Comparison of ENCODE assay signal across 28 mouse cellular contexts in the genomic region with DNA sequence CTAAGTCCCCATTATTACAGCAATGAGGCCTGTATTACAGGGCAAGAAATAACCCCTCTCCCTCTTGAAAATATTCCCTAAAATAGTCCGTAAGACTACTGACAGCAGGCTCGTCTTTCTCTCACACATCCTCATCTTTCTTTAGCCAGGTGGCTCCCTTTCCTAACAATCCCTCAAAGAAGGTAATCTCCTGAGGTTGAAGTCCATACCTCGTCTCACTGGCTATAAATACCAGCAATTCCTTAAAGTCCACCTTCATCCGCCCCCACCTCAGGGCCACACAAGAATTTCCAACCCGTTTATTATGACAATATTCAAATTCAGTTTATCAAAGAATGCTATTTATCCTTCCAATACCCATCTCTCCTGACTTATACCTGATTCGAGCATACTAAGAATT.
"Had no signal": no experiment of that assay in that cellular context is flagged by ENCODE, and none has a peak within 500 bp of the region (broad histone marks: within the 10 kb centered on the region; RNA-seq: fewer than 3 reads in every experiment).

No protein-coding gene starts in this region.

- H3K4me3 ChIP-seq: embryonic facial prominence, embryonic 10.5 days; embryonic facial prominence, embryonic 12.5 days; embryonic facial prominence, embryonic 13.5 days; embryonic facial prominence, embryonic 15.5 days; erythroblast, embryonic 14.5 days; forebrain, embryonic 10.5 days; forebrain, embryonic 12.5 days; forebrain, embryonic 13.5 days; forebrain, embryonic 15.5 days; gastrocnemius, adult 2 months; heart, adult 2 months had no signal

- H3K4me2 ChIP-seq: embryonic facial prominence, embryonic 12.5 days; embryonic facial prominence, embryonic 13.5 days; embryonic facial prominence, embryonic 15.5 days; forebrain, embryonic 12.5 days; forebrain, embryonic 13.5 days; forebrain, embryonic 15.5 days had no signal

- H3K36me3 ChIP-seq: embryonic facial prominence, embryonic 15.5 days; forebrain, embryonic 12.5 days; forebrain, embryonic 15.5 days had no signal

- H3K9ac ChIP-seq: embryonic facial prominence, embryonic 12.5 days; embryonic facial prominence, embryonic 13.5 days; embryonic facial prominence, embryonic 15.5 days; forebrain, embryonic 12.5 days; forebrain, embryonic 13.5 days; forebrain, embryonic 15.5 days; forebrain, postnatal 0 days had no signal

- H3K9me3 ChIP-seq: embryonic facial prominence, embryonic 10.5 days; embryonic facial prominence, embryonic 12.5 days; embryonic facial prominence, embryonic 13.5 days; embryonic facial prominence, embryonic 15.5 days; forebrain, embryonic 10.5 days; forebrain, embryonic 12.5 days; forebrain, embryonic 13.5 days; forebrain, embryonic 15.5 days had no signal

- ATAC-seq: forebrain, embryonic 13.5 days; forebrain, embryonic 14.5 days; forebrain, embryonic 15.5 days; forebrain, embryonic 16.5 days; forebrain, postnatal 0 days had no signal

- H3K27ac ChIP-seq: embryonic facial prominence, embryonic 10.5 days; embryonic facial prominence, embryonic 12.5 days; embryonic facial prominence, embryonic 13.5 days; embryonic facial prominence, embryonic 15.5 days; forebrain, embryonic 10.5 days; forebrain, embryonic 12.5 days; forebrain, embryonic 13.5 days; forebrain, embryonic 15.5 days; gastrocnemius, adult 2 months; heart, adult 2 months had no signal

- H3K4me1 ChIP-seq: embryonic facial prominence, embryonic 10.5 days; embryonic facial prominence, embryonic 12.5 days; embryonic facial prominence, embryonic 15.5 days had no signal

- H3K27me3 ChIP-seq: embryonic facial prominence, embryonic 12.5 days; embryonic facial prominence, embryonic 15.5 days; forebrain, embryonic 13.5 days; forebrain, embryonic 15.5 days had no signal

- DNase-seq: cerebellum, adult 2 months; cerebellum, adult 8-10 months; cerebellum, adult 9-10 months; cerebellum, adult 9-11 months; cerebellum, postnatal 10 days; cerebellum, postnatal 14 days; cerebellum, postnatal 25 days; embryo, embryonic 11 days; forebrain, postnatal 0 days; gastrocnemius, adult 2 months; gastrocnemius, postnatal 10 days; gastrocnemius, postnatal 14 days; gastrocnemius, postnatal 25 days; gastrocnemius, postnatal 36 days; heart, adult 11 months; heart, adult 18-20 months; heart, adult 2 months had no signal
